Mouse (Mus musculus) heart, postnatal 0 days (tissue): ENCODE measurements around the gene Arl15. TPM values are rescaled to one million over a fixed set of nuclear protein-coding genes. Genes with fewer than 3 reads are reported as not detected.

Source experiments
- ATAC-seq: fragments of 200-750 bp; cut with Nextera tagmentation; 2 replicates; pipeline ENCODE4 v1.8.0; 2017; ENCODE audit warnings: low read depth, moderate number of reproducible peaks, moderate library complexity; ENCODE audit not compliant: insufficient read depth
- DNase-seq: peaks from one replicate; pipeline ENCODE4 v3.0.0-alpha.2; 2016; ENCODE audit warnings: low spot score
- H3K27ac ChIP-seq: fragments of 300-500 bp; sonication (generic); 2 replicates; pipeline ENCODE4 v1.5.1; 2014; ENCODE audit warnings: low read depth, mild to moderate bottlenecking
- H3K27me3 ChIP-seq: fragments of 300-500 bp; sonication (generic); 2 replicates; pipeline ENCODE4 v1.6.1; 2014; ENCODE audit warnings: low read length, mixed read lengths; ENCODE audit not compliant: control insufficient read depth, insufficient read depth
- H3K36me3 ChIP-seq: fragments of 300-500 bp; sonication (generic); replicated peaks from 2 replicates; pipeline ENCODE4 v1.6.1; 2014; ENCODE audit warnings: low read length, mixed read lengths; ENCODE audit not compliant: control insufficient read depth, insufficient read depth
- H3K4me1 ChIP-seq: fragments of 300-500 bp; sonication (generic); 2 replicates; pipeline ENCODE4 v1.6.1; 2014; ENCODE audit warnings: antibody characterized with exemption; ENCODE audit not compliant: control insufficient read depth, insufficient read depth
- H3K4me2 ChIP-seq: fragments of 300-500 bp; sonication (generic); 2 replicates; pipeline ENCODE4 v1.6.1; 2014; ENCODE audit warnings: low read depth, mild to moderate bottlenecking, low read length, moderate library complexity
- H3K4me3 ChIP-seq: fragments of 300-500 bp; sonication (generic); 2 replicates; pipeline ENCODE4 v1.5.1; 2014; ENCODE audit warnings: low read depth, low read length
- H3K9ac ChIP-seq: fragments of 300-500 bp; sonication (generic); replicated peaks from 2 replicates; pipeline ENCODE4 v1.6.1; 2014; ENCODE audit warnings: low read depth, low read length, mixed read lengths
- H3K9me3 ChIP-seq: fragments of 300-500 bp; sonication (generic); replicated peaks from 2 replicates; pipeline ENCODE4 v1.6.1; 2016; ENCODE audit warnings: low read length; ENCODE audit not compliant: control insufficient read depth
- CTCF ChIP-seq: IDR thresholded peaks from 2 replicates; pipeline ENCODE4 v1.5.1; 2016; ENCODE audit warnings: antibody characterized with exemption, control low read depth, low read depth
- EP300 ChIP-seq: IDR thresholded peaks from 2 replicates; pipeline ENCODE4 v1.6.1; 2016; ENCODE audit warnings: antibody characterized with exemption, low read depth
- WGBS: fragments of 180-500 bp; shearing (Covaris S2); extraction: QIAGEN DNeasy Blood & Tissue Kit; methylation state at CpG from one replicate; pipeline ENCODE4 v1.1.7; 2014; 5-methylcytosine and 5-hydroxymethylcytosine counted together
- polyA plus RNA-seq: library from polyadenylated mRNA; unstranded; fragments of >200 nt; fragmentation: Nextera tagmentation; extraction: Ambion mirVana; gene quantifications from 2 replicates; pipeline ENCODE4 v1.2.1, GENCODE M21; 2015
- total RNA-seq: library from RNA; depleted of rRNA; stranded (reverse); fragments of >200 nt; gene quantifications from 2 replicates; pipeline ENCODE4 v1.2.3, GENCODE M21; 2014; ENCODE audit warnings: low replicate concordance

Arl15 gene
- total and polyA plus RNA-seq, 2 experiments from 2014 or later, result 3.9 to 16.5 TPM

DNA sequence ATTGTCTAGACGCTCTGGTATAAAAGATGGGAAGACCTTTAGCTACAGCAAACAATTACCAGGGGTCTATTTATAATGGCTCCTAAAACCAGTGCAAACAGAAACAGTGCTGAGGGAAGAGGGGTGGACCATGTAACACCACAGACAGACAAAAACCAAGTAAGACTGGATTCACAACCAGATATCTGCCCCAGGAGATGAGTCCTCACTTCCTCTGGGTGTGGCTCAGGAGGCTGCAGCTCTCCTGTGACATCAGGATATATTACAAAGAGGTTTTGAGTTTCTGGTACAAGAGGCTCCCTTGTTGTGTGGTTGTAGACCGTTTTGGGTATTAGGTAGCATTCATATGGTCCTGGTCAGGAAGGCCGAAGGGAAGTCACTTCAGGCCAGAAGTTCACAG, 36.5 kb downstream of the Arl15 start:
- ATAC-seq (no peak), DNase-seq (no peak)
- Histone ChIP-seq H3K4me1 (no peaks in the 10 kb centered on the region), H3K27me3 (no peaks in the 10 kb centered on the region), H3K4me2 (no peak overlapping the region), H3K9ac (no peak overlapping the region), H3K4me3 (no peak overlapping the region), H3K9me3 (no peaks in the 10 kb centered on the region), H3K27ac (no peak overlapping the region), H3K36me3 (no peaks in the 10 kb centered on the region)
- TF ChIP-seq CTCF, result no peak
- TF ChIP-seq EP300, result no peak
- 93% methylated on average over 3 of the region's 3 CpGs for WGBS

DNA sequence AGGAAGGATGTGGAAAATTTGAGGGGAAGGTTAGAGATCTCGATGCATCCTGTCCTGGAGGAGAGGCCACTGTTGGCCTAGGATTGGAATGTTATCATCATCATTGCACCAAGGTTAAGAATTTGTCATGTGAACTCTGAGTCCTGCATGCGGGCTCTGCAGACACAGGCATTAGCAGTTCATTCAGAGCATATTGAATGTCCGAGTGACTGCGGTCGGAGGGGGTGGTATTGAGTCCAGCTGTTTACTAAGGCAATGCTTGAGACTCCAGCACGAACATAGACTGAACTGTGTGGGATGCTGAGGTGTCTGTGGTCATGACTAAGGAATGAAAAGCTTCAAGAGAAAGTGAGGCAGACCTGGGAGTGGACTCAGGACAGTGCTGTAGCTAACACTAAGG, 38.6 kb downstream of the Arl15 start:
- Histone ChIP-seq H3K4me3 (no peak overlapping the region), H3K4me2 (no peak overlapping the region), H3K9ac (no peak overlapping the region), H3K27me3 (no peaks in the 10 kb centered on the region), H3K27ac (no peak overlapping the region), H3K36me3 (no peaks in the 10 kb centered on the region), H3K4me1 (no peaks in the 10 kb centered on the region), H3K9me3 (no peaks in the 10 kb centered on the region)
- 79% methylated on average over 6 of the region's 6 CpGs for WGBS
- no peak for ATAC-seq
- TF ChIP-seq EP300, result no peak
- TF ChIP-seq CTCF, result no peak
- DNase-seq, result no peak

DNA sequence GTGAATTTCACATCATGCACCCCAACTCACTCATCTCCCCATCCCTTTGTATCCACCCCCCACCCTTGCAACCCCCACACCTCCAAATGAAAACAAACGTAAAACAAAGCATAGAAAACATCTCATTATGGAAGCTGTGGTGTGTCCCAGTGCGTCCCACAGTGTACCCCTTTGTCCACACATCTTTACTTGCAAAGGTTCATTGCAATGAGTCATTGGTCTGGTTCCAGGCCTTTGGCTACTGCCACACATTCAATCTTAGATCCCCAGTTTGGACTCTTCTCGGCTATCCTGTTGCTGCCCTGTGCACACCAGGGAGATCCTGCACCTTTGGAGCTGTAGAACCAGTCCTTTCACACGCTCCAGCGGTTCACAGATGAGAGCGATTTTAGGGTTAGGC, 41.6 kb downstream of the Arl15 start:
- no peak for TF ChIP-seq CTCF
- no peak for TF ChIP-seq EP300
- Histone ChIP-seq H3K9ac (no peak overlapping the region), H3K27me3 (no peaks in the 10 kb centered on the region), H3K4me3 (no peak overlapping the region), H3K36me3 (no peaks in the 10 kb centered on the region), H3K4me2 (no peak overlapping the region), H3K27ac (no peak overlapping the region), H3K4me1 (no peaks in the 10 kb centered on the region), H3K9me3 (no peaks in the 10 kb centered on the region)
- no peak for ATAC-seq
- DNase-seq, result no peak
- 94% methylated on average over 6 of the region's 6 CpGs for WGBS

DNA sequence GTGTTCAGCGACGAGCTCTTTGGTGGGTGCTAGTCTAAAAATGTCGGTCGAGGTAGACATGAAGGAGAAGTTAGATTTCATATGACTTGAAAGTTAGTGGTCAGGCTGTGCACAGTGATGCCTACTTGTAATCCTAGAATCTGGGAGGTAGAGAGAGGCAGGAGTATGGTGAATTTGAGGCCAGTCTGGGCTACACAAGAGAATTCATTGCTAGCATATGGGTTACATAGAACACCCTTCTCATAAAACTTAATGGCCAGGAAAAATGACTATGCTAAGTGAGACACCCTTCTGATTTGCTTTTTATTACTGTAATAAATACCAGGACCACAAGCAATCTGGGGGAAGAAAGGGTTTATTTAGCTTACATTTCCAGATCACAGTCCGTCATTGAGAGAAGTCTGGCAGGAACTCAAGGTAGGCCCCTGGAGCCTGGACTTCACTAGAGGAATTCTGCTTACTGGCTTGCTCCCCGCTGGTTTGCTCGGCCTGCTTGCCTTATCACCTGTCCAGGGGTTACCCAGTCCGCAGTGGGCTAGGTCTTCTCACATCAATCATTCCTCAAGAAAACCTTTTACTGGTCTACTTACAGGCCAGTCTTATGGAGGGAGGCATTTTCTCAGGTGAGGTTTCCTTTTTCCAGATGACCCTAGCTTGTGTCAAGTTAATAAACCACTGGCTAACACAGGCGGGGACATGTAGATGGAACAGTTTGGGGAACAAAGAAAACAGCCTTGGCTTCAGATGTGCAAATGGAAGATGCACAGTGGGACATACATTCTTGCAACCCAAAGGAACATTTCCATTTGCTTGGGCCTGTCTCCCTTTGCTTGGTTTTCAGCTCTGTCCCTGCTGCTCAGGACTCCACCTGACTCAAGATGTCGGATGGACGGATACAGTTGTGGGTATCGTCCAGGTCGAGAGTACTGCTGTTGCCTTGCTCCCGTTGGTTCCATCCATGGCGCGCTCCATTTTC, 44.6 kb downstream of the Arl15 start:
- no peaks in the 10 kb centered on the region for H3K4me1 ChIP-seq
- no peak for ATAC-seq
- 91% methylated on average over 16 of the region's 16 CpGs for WGBS
- no peak overlapping the region for H3K4me3 ChIP-seq
- no peaks in the 10 kb centered on the region for H3K27me3 ChIP-seq
- no peak overlapping the region for H3K27ac ChIP-seq
- no peak overlapping the region for H3K4me2 ChIP-seq
- DNase-seq, result no peak
- no peaks in the 10 kb centered on the region for H3K9me3 ChIP-seq
- no peaks in the 10 kb centered on the region for H3K36me3 ChIP-seq
- TF ChIP-seq CTCF (no peak), EP300 (no peak)
- no peak overlapping the region for H3K9ac ChIP-seq

DNA sequence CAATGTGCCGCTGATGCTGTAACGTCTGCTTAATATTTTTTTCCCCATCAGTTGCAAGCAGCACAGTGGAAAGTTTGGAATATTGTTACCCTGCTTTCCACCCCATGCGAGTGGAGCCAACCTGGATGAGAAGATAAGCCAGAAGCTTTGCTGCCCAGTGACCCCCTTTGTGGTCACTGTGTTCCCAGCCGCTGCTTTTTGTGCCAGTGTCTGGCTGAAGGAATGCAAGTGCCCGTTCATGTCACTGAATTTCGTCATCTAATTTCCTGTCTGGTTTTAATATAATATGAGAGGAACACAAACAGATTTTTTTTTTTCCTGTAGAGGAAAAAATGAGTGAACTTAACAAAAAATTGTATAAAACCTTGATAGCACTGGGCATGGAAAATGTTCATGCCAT, 46.1 kb downstream of the Arl15 start:
- WGBS, result 68% methylated on average over 6 of the region's 6 CpGs
- DNase-seq (no peak), ATAC-seq (no peak)
- H3K4me2 ChIP-seq, result no peak overlapping the region
- no peak overlapping the region for H3K4me3 ChIP-seq
- H3K4me1 ChIP-seq, result 0 out of 2 replicates have a peak, but pooled peaks cover 3% of the 10 kb centered on the region
- no peaks in the 10 kb centered on the region for H3K36me3 ChIP-seq
- no peaks in the 10 kb centered on the region for H3K27me3 ChIP-seq
- H3K9ac ChIP-seq, result no peak overlapping the region
- H3K27ac ChIP-seq, result no peak overlapping the region
- no peaks in the 10 kb centered on the region for H3K9me3 ChIP-seq
- TF ChIP-seq CTCF, result no peak
- TF ChIP-seq EP300, result no peak
